19 mouse cellular contexts compared by ENCODE assay signal in the genomic region with DNA sequence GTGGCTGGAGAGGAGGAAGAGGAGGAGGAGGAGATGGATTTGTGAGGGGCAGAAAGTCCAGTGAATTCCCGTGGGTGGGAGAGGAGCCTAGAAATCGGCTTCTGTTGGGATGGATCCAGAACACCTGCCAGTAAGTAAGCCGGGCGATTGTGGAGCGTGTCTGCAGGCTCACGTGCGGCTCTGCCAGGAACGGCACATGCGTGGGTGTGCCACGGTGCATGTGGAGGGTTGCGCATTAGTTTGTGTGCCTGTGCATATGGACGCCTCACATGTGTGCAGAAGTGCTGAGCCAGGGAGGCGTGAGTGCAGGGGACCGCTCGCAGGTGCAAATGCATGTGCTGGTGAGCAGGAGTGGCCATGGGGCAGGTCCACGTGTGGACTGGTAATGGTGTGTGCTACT. TPM values are rescaled to one million over a fixed set of nuclear protein-coding genes. Genes with fewer than 3 reads are reported as not detected.
DNase-seq lines count a peak whose midpoint lies in the region; ATAC-seq lines count a peak whose summit lies in the region.
"Had no signal": no experiment of that assay in that cellular context is flagged by ENCODE, and none has a peak within 500 bp of the region (broad histone marks: within the 10 kb centered on the region; RNA-seq: fewer than 3 reads in every experiment).

No protein-coding gene starts in this region.

- H3K9me3 ChIP-seq in kidney, embryonic 15.5 days (replicated peaks): no peaks in the 10 kb centered on the region
- H3K9me3 ChIP-seq: heart, embryonic 15.5 days; liver, embryonic 12.5 days; midbrain, embryonic 10.5 days; neural tube, embryonic 15.5 days; stomach, embryonic 15.5 days had no signal

- no peak overlapping the region for H3K4me2 ChIP-seq in kidney, embryonic 15.5 days
- H3K4me2 ChIP-seq: heart, embryonic 15.5 days; hindbrain, embryonic 14.5 days; liver, embryonic 12.5 days; neural tube, embryonic 15.5 days; stomach, embryonic 15.5 days had no signal

- peak; percentile 38 to 63 for DNase-seq in frontal cortex, adult 2 months (ENCODE audit: extremely low spot score in 1 of 2, low spot score in 1 of 2)
- no peak for DNase-seq in frontal cortex, postnatal 14 days (ENCODE audit: low spot score in 2 of 2)
- DNase-seq in layer of hippocampus, adult 11-12 months (ENCODE audit: low spot score): peak; percentile 73
- DNase-seq in left cerebral cortex, adult 18-20 months (ENCODE audit: low spot score in 2 of 2): peak; percentile 33 to 37
- peak; percentile 41 for DNase-seq in right cerebral cortex, postnatal 14 days
- no peak for DNase-seq in embryo, embryonic 11 days
- DNase-seq in adrenal gland, postnatal 10 days: no peak
- DNase-seq: adrenal gland, postnatal 25 days; kidney, adult 11 months; kidney, postnatal 4 days had no signal

- 81% methylated on average over 16 of the region's 16 CpGs for WGBS in kidney, embryonic 15.5 days

- H3K9ac ChIP-seq in kidney, embryonic 15.5 days: no peak overlapping the region
- H3K9ac ChIP-seq: heart, embryonic 15.5 days; hindbrain, embryonic 14.5 days; liver, embryonic 12.5 days; neural tube, embryonic 15.5 days; stomach, embryonic 15.5 days had no signal

- no peaks in the 10 kb centered on the region for H3K4me1 ChIP-seq in kidney, embryonic 15.5 days
- H3K4me1 ChIP-seq: heart, embryonic 15.5 days; liver, embryonic 12.5 days; midbrain, embryonic 10.5 days; neural tube, embryonic 15.5 days; stomach, embryonic 15.5 days had no signal

- H3K27me3 ChIP-seq in kidney, embryonic 15.5 days: no peaks in the 10 kb centered on the region
- H3K27me3 ChIP-seq: heart, embryonic 15.5 days; liver, embryonic 12.5 days; neural tube, embryonic 15.5 days; stomach, embryonic 15.5 days had no signal

- no peak overlapping the region for H3K27ac ChIP-seq in kidney, embryonic 15.5 days
- H3K27ac ChIP-seq: heart, embryonic 15.5 days; hindbrain, embryonic 14.5 days; liver, embryonic 12.5 days; midbrain, embryonic 10.5 days; neural tube, embryonic 15.5 days; stomach, embryonic 15.5 days had no signal

- no peak overlapping the region for H3K4me3 ChIP-seq in kidney, embryonic 15.5 days (replicated peaks)
- H3K4me3 ChIP-seq: heart, embryonic 15.5 days; liver, embryonic 12.5 days; midbrain, embryonic 10.5 days; neural tube, embryonic 15.5 days; stomach, embryonic 15.5 days had no signal

- ATAC-seq in kidney, embryonic 15.5 days (replicated peaks; ENCODE audit: low FRiP score): no peak
- ATAC-seq: forebrain, embryonic 14.5 days; liver, embryonic 12.5 days; lung, postnatal 0 days had no signal

- no peaks in the 10 kb centered on the region for H3K36me3 ChIP-seq in kidney, embryonic 15.5 days
- H3K36me3 ChIP-seq: heart, embryonic 15.5 days; liver, embryonic 12.5 days; midbrain, embryonic 10.5 days; neural tube, embryonic 15.5 days; stomach, embryonic 15.5 days had no signal

RNA-seq across cellular contexts. Expression of gene Ano2, which starts 21.0 kb away (rescaled TPM):
- 1.4 and 1.7 TPM in 2 replicates for polyA plus RNA-seq in frontal cortex, adult 2 months (2012; rRNA removed)
- 1 to 10 TPM; 5.3 to 7.1 TPM for total RNA-seq in left cerebral cortex, adult 18-20 months (2021)
- 0.31 and 0.48 TPM in 2 replicates for polyA plus RNA-seq in kidney, embryonic 15.5 days (2015; fragmentation: Nextera tagmentation; extraction: Ambion mirVana)
- total RNA-seq in adrenal gland, postnatal 10 days (2021): under 1 TPM; 0.36 to 0.54 TPM
- total RNA-seq: adrenal gland, postnatal 25 days had no signal

Comparison
In these comparisons a context has a peak if more than half of its experiments do, and no peak if none do; other contexts are left out.
1. DNase-seq: peak in frontal cortex, adult 2 months (2 of 2), layer of hippocampus, adult 11-12 months (single experiment), left cerebral cortex, adult 18-20 months (2 of 2) and right cerebral cortex, postnatal 14 days (single experiment); none in frontal cortex, postnatal 14 days (0 of 2), embryo, embryonic 11 days (single experiment) and adrenal gland, postnatal 10 days (single experiment).
2. RNA of gene Ano2, which starts 21.0 kb away (total RNA-seq): 5.3 to 7.1 TPM in left cerebral cortex, adult 18-20 months; 0.36 to 0.54 TPM in adrenal gland, postnatal 10 days; every median in the first group is over 4 times any median in the second.